Mouse (Mus musculus) neural tube, embryonic 11.5 days (tissue): Measurements from ENCODE around the gene Gm6377. TPM values are rescaled to one million over a fixed set of nuclear protein-coding genes. Genes with fewer than 3 reads are reported as not detected.

Experiments used
- ATAC-seq: fragments of 200-750 bp; cut with Nextera tagmentation; 2 replicates; pipeline ENCODE4 v1.8.0; 2017; ENCODE audit warnings: moderate number of reproducible peaks, mild to moderate bottlenecking, moderate TSS enrichment, moderate library complexity; ENCODE audit not compliant: insufficient read depth, low FRiP score, low TSS enrichment
- DNase-seq: peaks from one replicate; pipeline ENCODE4 v3.0.0-alpha.2; 2015; ENCODE audit warnings: low spot score
- H3K27ac ChIP-seq: fragments of 300-500 bp; sonication (generic); 2 replicates; pipeline ENCODE4 v1.5.1; 2014; ENCODE audit warnings: low read depth, mild to moderate bottlenecking, low read length
- H3K27me3 ChIP-seq: fragments of 300-500 bp; sonication (generic); 2 replicates; pipeline ENCODE4 v1.6.1; 2014; ENCODE audit warnings: mild to moderate bottlenecking, low read length, mixed read lengths; ENCODE audit not compliant: control insufficient read depth, insufficient read depth
- H3K36me3 ChIP-seq: fragments of 300-500 bp; sonication (generic); 2 replicates; pipeline ENCODE4 v1.6.1; 2014; ENCODE audit warnings: mild to moderate bottlenecking, low read length, moderate library complexity, mixed read lengths; ENCODE audit not compliant: control insufficient read depth, insufficient read depth
- H3K4me1 ChIP-seq: fragments of 300-500 bp; sonication (generic); 2 replicates; pipeline ENCODE4 v1.6.1; 2014; ENCODE audit warnings: low read length, mixed read lengths; ENCODE audit not compliant: control insufficient read depth, insufficient read depth
- H3K4me2 ChIP-seq: fragments of 300-500 bp; sonication (generic); 2 replicates; pipeline ENCODE4 v1.6.1; 2014; ENCODE audit warnings: low read depth, mild to moderate bottlenecking, moderate library complexity
- H3K4me3 ChIP-seq: fragments of 300-500 bp; sonication (generic); 2 replicates; pipeline ENCODE4 v1.5.1; 2014; ENCODE audit warnings: low read depth, low read length
- H3K9ac ChIP-seq: fragments of 300-500 bp; sonication (generic); 2 replicates; pipeline ENCODE4 v1.6.1; 2014; ENCODE audit warnings: mild to moderate bottlenecking, low read length
- H3K9me3 ChIP-seq: fragments of 300-500 bp; sonication (generic); 2 replicates; pipeline ENCODE4 v1.6.1; 2016; ENCODE audit warnings: low read length; ENCODE audit not compliant: control insufficient read depth
- WGBS: fragments of 180-500 bp; shearing (Covaris S2); extraction: QIAGEN DNeasy Blood & Tissue Kit; methylation state at CpG from one replicate; pipeline ENCODE4 v1.1.7; 2014; 5-methylcytosine and 5-hydroxymethylcytosine counted together
- polyA plus RNA-seq: library from polyadenylated mRNA; unstranded; fragments of >200 nt; fragmentation: Nextera tagmentation; extraction: Ambion mirVana; gene quantifications from 2 replicates; pipeline ENCODE4 v1.2.1, GENCODE M21; 2014

Gene Gm6377
- polyA plus RNA-seq = not detected in 2 replicates

DNA sequence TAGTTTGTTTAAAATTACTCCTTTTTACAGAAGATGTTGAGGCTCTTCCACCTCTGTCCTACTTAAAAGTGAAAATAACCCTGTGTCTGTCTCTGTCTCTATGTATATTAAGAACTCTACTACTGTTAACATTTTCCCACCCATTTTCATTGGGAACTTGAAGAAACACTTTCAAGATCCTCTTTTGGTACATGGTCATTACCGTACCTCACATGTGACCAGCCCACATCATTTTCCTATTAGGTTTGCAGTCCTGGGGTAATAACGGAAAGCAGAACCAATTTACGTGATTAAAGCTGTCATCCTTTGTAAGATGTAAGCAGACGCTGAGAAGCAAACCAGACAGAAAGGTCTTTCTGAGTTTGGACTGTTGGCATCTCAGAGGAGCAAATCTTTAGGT lies at the start of gene Gm6377:
Gene Gm6377, plus strand, starts transcription at position 289 of the 400 bp plus-strand sequence.
- Histone ChIP-seq H3K4me3 (no peak within 1 kb of the TSS), H3K9me3 (no peaks in the 10 kb centered on the region), H3K27ac (no peak within 1 kb of the TSS), H3K4me2 (no peak within 1 kb of the TSS), H3K4me1 (no peaks in the 10 kb centered on the region), H3K27me3 (no peaks in the 10 kb centered on the region), H3K36me3 (no peaks in the 10 kb centered on the region), H3K9ac (no peak within 1 kb of the TSS)
- DNase-seq (no peak), ATAC-seq (no peak)
- 82% methylated on average over 4 of the region's 4 CpGs for WGBS

DNA sequence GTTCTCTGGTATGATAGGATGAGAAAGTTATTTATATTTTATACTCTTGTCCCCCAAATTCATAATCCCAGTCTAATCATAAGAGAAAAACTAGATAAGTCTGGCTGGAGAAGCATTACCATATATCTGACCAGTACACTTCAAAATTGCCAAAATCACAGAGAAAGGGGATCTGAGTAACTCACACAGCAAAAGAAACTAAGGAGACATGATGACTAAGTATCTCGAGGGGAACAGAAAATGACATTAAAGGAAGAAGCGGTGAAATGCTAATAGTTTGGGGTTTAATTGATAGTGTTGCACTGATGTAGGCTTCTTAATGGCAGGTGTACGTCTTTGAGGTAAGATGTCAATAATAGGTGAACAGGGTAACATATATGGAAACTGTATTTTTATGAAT lies 49.4 kb upstream of the Gm6377 start:
- no peaks in the 10 kb centered on the region for H3K27me3 ChIP-seq
- no peak for ATAC-seq
- no peak for DNase-seq
- H3K4me3 ChIP-seq = no peak overlapping the region
- no peaks in the 10 kb centered on the region for H3K9me3 ChIP-seq
- H3K9ac ChIP-seq = no peak overlapping the region
- H3K4me2 ChIP-seq = no peak overlapping the region
- H3K27ac ChIP-seq = no peak overlapping the region
- WGBS = 89% methylated on average over 3 of the region's 3 CpGs
- H3K4me1 ChIP-seq = no peaks in the 10 kb centered on the region
- H3K36me3 ChIP-seq = no peaks in the 10 kb centered on the region

DNA sequence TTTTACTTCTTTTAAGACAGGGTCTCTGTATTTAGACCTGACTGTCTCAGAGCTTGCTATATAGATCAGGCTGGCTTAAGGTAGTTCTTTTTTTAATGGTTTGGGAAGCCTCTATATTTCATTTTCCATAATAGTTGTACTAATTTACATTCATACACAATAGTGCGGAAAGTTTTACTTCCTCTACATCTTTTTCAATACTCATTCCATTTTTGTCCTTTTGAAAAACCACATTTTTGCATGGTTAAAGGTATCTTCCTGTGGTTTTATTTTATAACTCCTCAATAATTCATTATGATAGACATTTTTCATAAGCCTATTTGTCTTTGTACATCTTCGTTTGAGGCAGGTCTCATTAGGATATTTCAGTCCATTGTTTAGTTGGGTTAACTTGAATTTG lies 45.3 kb upstream of the Gm6377 start:
- Histone ChIP-seq H3K4me2 (no peak overlapping the region), H3K36me3 (no peaks in the 10 kb centered on the region), H3K27me3 (no peaks in the 10 kb centered on the region), H3K9ac (no peak overlapping the region), H3K9me3 (no peaks in the 10 kb centered on the region), H3K4me1 (no peaks in the 10 kb centered on the region), H3K4me3 (no peak overlapping the region), H3K27ac (no peak overlapping the region)
- DNase-seq (no peak), ATAC-seq (no peak)
- 94% methylated on average over 2 of the region's 2 CpGs for WGBS

DNA sequence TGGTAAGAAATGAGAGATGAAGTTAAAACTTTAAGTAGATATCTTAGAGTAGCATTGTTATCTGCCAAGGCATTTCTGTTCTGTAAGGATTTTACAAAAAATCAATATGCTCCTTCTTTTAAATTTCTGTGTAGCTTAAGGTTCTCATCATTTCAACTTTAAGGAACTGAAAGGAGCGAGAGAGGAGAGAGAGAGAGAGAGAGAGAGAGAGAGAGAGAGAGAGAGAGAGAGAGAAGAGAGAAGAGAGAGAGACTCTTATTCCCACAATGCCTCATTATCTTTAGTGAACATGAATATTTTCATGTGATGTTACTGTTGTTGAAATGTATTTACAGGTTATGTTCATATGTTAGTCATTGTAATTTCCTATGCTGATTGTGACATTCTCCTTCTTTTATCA lies 36.2 kb upstream of the Gm6377 start:
- Histone ChIP-seq H3K9ac (no peak overlapping the region), H3K4me2 (no peak overlapping the region), H3K36me3 (no peaks in the 10 kb centered on the region), H3K4me3 (no peak overlapping the region), H3K27me3 (no peaks in the 10 kb centered on the region), H3K4me1 (no peaks in the 10 kb centered on the region), H3K27ac (no peak overlapping the region), H3K9me3 (no peaks in the 10 kb centered on the region)
- no peak for ATAC-seq
- 88% methylated on average over 1 of the region's 1 CpGs for WGBS
- no peak for DNase-seq

DNA sequence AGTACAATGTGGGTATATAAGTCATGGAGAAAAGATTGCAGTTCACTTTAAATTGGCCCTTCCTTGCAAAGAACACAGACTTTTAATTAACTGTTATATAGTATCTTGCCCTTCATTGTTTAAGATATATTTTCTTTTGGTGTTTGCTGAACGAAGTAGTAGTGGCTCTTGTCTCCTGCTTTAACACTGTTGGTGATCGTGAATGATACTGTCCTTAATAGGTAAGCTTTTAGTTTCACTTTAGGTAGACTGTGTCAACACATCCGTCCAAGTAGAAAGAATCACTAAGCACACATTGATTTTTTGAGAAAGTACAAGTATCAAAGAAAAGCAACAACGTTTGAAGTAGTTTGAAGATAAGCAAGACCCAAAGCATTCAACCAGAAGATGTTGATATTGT lies 35.7 kb upstream of the Gm6377 start:
- no peak overlapping the region for H3K4me2 ChIP-seq
- WGBS = 86% methylated on average over 4 of the region's 4 CpGs

DNA sequence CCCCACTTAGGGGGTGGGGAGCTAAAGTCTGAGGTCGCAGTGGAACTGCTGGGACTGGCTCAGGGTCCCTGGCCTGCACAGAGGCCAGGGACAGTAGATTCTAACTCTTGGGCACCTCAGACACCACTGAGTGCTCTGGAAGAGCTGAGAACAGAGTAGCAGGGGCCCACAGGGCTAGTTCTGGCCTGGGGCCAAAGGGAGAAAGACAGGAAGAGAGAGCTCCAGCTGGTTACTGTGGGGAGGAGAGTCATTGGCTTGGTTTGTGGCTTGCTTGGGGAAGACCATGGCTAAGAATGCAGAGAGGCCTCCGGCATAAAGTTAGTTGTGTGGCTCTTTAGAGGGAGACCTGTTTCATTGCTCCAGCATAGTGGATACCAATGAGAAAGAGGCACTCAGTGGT lies 21.5 kb upstream of the Gm6377 start:
- H3K4me1 ChIP-seq = no peaks in the 10 kb centered on the region
- no peaks in the 10 kb centered on the region for H3K27me3 ChIP-seq
- no peak overlapping the region for H3K27ac ChIP-seq
- no peak overlapping the region for H3K4me2 ChIP-seq
- H3K36me3 ChIP-seq = no peaks in the 10 kb centered on the region
- ATAC-seq = no peak
- no peak for DNase-seq
- H3K9ac ChIP-seq = no peak overlapping the region
- 88% methylated on average over 2 of the region's 2 CpGs for WGBS
- H3K4me3 ChIP-seq = no peak overlapping the region
- H3K9me3 ChIP-seq = no peaks in the 10 kb centered on the region

More for the DNA sequence above, 35.7 kb upstream of the Gm6377 start:
- Histone ChIP-seq H3K27me3 (no peaks in the 10 kb centered on the region), H3K27ac (no peak overlapping the region), H3K9ac (no peak overlapping the region), H3K4me1 (no peaks in the 10 kb centered on the region), H3K9me3 (no peaks in the 10 kb centered on the region), H3K36me3 (no peaks in the 10 kb centered on the region), H3K4me3 (no peak overlapping the region)
- ATAC-seq (no peak), DNase-seq (no peak)

DNA sequence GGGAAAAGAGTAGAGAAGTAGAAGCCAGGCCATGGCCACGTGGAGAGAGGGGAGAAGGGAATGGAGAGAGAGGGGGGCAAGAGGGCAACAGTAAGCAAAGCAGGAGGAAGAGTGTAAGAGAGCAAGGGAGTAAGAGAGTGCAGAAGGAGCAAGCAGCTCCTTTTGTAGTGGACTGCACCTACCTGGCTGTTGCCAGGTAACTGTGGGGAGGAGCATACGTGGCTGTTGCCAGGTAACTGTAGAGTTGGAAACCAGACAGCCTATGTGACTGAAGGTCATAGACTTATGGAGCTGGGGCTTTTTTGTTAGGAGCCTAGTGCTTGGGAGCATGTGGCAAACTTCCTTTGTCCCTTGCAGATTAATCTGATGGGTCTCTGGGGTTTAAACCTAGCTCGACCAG lies 21.1 kb upstream of the Gm6377 start:
- 42% methylated on average over 3 of the region's 3 CpGs for whole genome bisulfite sequencing
- H3K27ac ChIP-seq = no peak overlapping the region
- no peak overlapping the region for H3K9ac ChIP-seq
- DNase-seq (no peak), ATAC-seq (no peak)
- H3K9me3 ChIP-seq = no peaks in the 10 kb centered on the region
- no peaks in the 10 kb centered on the region for H3K36me3 ChIP-seq
- no peaks in the 10 kb centered on the region for H3K27me3 ChIP-seq
- no peak overlapping the region for H3K4me2 ChIP-seq
- H3K4me3 ChIP-seq = no peak overlapping the region
- no peaks in the 10 kb centered on the region for H3K4me1 ChIP-seq

DNA sequence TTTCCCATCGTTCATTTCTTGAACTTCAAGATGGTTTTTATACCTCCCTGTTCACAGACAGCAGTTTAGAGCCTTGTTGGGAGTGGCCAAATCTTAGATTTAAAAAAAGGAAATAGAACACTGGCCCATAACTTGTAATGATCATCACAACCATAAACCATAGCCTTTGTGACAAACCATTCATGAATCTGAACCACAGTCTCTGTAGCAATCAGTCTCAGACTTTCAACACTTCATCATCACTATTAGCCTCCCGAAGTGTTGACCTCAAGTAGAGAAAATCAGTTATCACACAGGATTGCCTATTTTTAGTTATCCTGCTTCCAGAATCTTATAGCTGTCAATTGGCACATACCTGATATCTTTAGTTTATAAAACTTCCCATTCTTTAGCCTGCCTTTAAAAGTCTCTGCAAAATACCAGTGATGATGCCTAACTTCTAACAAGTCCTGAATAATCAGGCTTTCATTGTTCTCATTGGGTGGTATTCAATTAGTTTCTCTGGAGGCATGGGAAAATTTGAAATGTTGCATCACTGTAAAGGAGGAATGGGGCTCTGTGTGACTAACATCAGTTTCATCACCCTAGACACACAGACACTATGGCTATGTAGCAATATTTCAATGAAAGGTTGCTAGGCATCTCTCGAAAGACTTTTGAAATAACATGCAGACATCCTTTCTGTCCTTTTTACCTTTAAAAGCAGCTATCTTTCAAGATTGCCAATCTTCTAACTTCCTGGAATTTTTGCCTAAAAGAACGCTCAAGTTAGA lies 11.7 kb upstream of the Gm6377 start:
- no peak overlapping the region for H3K4me2 ChIP-seq
- no peaks in the 10 kb centered on the region for H3K36me3 ChIP-seq
- WGBS = 91% methylated on average over 4 of the region's 4 CpGs
- DNase-seq = no peak
- no peak overlapping the region for H3K4me3 ChIP-seq
- H3K27ac ChIP-seq = no peak overlapping the region
- ATAC-seq = no peak
- H3K9ac ChIP-seq = no peak overlapping the region
- no peaks in the 10 kb centered on the region for H3K4me1 ChIP-seq
- H3K27me3 ChIP-seq = no peaks in the 10 kb centered on the region
- no peaks in the 10 kb centered on the region for H3K9me3 ChIP-seq

DNA sequence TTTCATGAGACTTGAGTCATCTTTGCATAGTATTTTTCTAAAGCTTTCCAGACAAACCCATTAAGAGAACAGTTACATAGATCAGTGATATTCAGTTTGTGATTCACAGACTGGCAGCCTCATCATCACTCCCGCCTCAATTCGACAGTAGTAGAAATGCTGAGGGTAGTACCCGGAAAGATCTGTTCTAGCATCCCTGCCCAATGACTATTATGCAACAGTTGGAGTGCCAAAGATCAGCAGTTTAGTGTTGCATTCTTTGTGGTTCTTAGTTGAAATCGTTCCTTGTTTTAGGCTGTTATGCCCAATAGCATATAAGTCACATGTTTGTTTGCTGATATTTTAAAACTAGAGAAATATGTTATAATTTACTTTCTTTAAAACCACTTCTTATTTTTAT lies 6.9 kb upstream of the Gm6377 start:
- H3K36me3 ChIP-seq = no peaks in the 10 kb centered on the region
- H3K27ac ChIP-seq = no peak overlapping the region
- H3K9ac ChIP-seq = no peak overlapping the region
- H3K4me2 ChIP-seq = no peak overlapping the region
- H3K4me3 ChIP-seq = no peak overlapping the region
- H3K9me3 ChIP-seq = no peaks in the 10 kb centered on the region
- 87% methylated on average over 4 of the region's 4 CpGs for WGBS
- no peak for DNase-seq
- no peaks in the 10 kb centered on the region for H3K27me3 ChIP-seq
- H3K4me1 ChIP-seq = no peaks in the 10 kb centered on the region
- no peak for ATAC-seq
